Mouse (Mus musculus) midbrain, embryonic 13.5 days (tissue): ENCODE results near the gene Creb3l1. TPM values are rescaled to one million over a fixed set of nuclear protein-coding genes. Genes with fewer than 3 reads are reported as not detected.

Experiments used
- ATAC-seq: fragments of 200-750 bp; cut with Nextera tagmentation; 2 replicates; pipeline ENCODE4 v1.8.0; 2017; ENCODE audit warnings: mild to moderate bottlenecking, moderate TSS enrichment, moderate library complexity
- H3K27ac ChIP-seq: fragments of 300-500 bp; sonication (generic); 2 replicates; pipeline ENCODE4 v1.5.1; 2015; ENCODE audit warnings: inconsistent platforms, mild to moderate bottlenecking, moderate library complexity
- H3K27me3 ChIP-seq: fragments of 300-500 bp; sonication (generic); 2 replicates; pipeline ENCODE4 v1.6.1; 2015; ENCODE audit warnings: mild to moderate bottlenecking, inconsistent platforms
- H3K36me3 ChIP-seq: fragments of 300-500 bp; sonication (generic); 2 replicates; pipeline ENCODE4 v1.6.1; 2015; ENCODE audit warnings: mild to moderate bottlenecking, inconsistent platforms
- H3K4me1 ChIP-seq: fragments of 300-500 bp; sonication (generic); replicated peaks from 2 replicates; pipeline ENCODE4 v1.6.1; 2015; ENCODE audit warnings: inconsistent platforms
- H3K4me2 ChIP-seq: fragments of 300-500 bp; sonication (generic); replicated peaks from 2 replicates; pipeline ENCODE4 v1.6.1; 2015; ENCODE audit warnings: moderate library complexity, mild to moderate bottlenecking, inconsistent platforms
- H3K4me3 ChIP-seq: fragments of 300-500 bp; sonication (generic); replicated peaks from 2 replicates; pipeline ENCODE4 v1.5.1; 2015; ENCODE audit warnings: mild to moderate bottlenecking, inconsistent platforms
- H3K9ac ChIP-seq: fragments of 300-500 bp; sonication (generic); replicated peaks from 2 replicates; pipeline ENCODE4 v1.6.1; 2015; ENCODE audit warnings: mild to moderate bottlenecking, inconsistent platforms
- H3K9me3 ChIP-seq: fragments of 300-500 bp; sonication (generic); 2 replicates; pipeline ENCODE4 v1.6.1; 2016; ENCODE audit warnings: mild to moderate bottlenecking, inconsistent platforms
- WGBS: fragments of 180-500 bp; shearing (Covaris S2); methylation state at CpG from one replicate; pipeline ENCODE4 v1.1.7; 2015; 5-methylcytosine and 5-hydroxymethylcytosine counted together
- polyA plus RNA-seq: library from polyadenylated mRNA; unstranded; fragments of >200 nt; fragmentation: Nextera tagmentation; extraction: Ambion mirVana; gene quantifications from 2 replicates; pipeline ENCODE4 v1.2.1, GENCODE M21; 2015

Gene Creb3l1
- polyA plus RNA-seq, 1 experiment from 2014 or later: 1.2 TPM

- 81% methylated on average over 12 of the region's 12 CpGs for WGBS
- ATAC-seq: no peak
- no peaks in the 10 kb centered on the region for H3K36me3 ChIP-seq
- H3K27ac ChIP-seq: no peak overlapping the region
- no peaks in the 10 kb centered on the region for H3K9me3 ChIP-seq
- H3K9ac ChIP-seq: no peak overlapping the region
- no peak overlapping the region for H3K4me2 ChIP-seq
- H3K4me1 ChIP-seq: peaks cover 19% of the 10 kb centered on the region
- H3K27me3 ChIP-seq: peaks cover 17% of the 10 kb centered on the region
- no peak overlapping the region for H3K4me3 ChIP-seq
These were observed 12.6 kb downstream of the Creb3l1 start for GRCm38 (mm10) chr2:92011424-92012353.

GRCm38 (mm10) chr2:92008623-92009404 is 15.5 kb downstream of the Creb3l1 start:
- Histone ChIP-seq H3K4me3 (peak overlapping the region; percentile 53), H3K9me3 (no peaks in the 10 kb centered on the region), H3K4me1 (peaks cover 22% of the 10 kb centered on the region), H3K4me2 (peak overlapping the region; percentile 68), H3K27me3 (peaks cover 24% of the 10 kb centered on the region), H3K9ac (peak overlapping the region; percentile 56), H3K27ac (no peak overlapping the region), H3K36me3 (no peaks in the 10 kb centered on the region)
- WGBS: 4% methylated on average over 20 of the region's 20 CpGs
- ATAC-seq: peak; percentile 66; the same call in 1 of the 2 replicates

GRCm38 (mm10) chr2:92007933-92008622 is 16.2 kb downstream of the Creb3l1 start:
- Histone ChIP-seq H3K27ac (peak overlapping the region; percentile 59), H3K9ac (peak overlapping the region; percentile 62), H3K4me2 (peak overlapping the region; percentile 68), H3K9me3 (no peaks in the 10 kb centered on the region), H3K4me1 (peaks cover 22% of the 10 kb centered on the region), H3K4me3 (peak overlapping the region; percentile 53), H3K27me3 (peaks cover 24% of the 10 kb centered on the region), H3K36me3 (no peaks in the 10 kb centered on the region)
- WGBS: under 1% methylated on average over 34 of the region's 34 CpGs
- ATAC-seq: peak; percentile 99

- Histone ChIP-seq H3K4me1 (peaks cover 22% of the 10 kb centered on the region), H3K27me3 (peaks cover 20% of the 10 kb centered on the region), H3K9ac (peak overlapping the region; percentile 62), H3K4me3 (peak overlapping the region; percentile 53), H3K9me3 (no peaks in the 10 kb centered on the region), H3K36me3 (no peaks in the 10 kb centered on the region), H3K27ac (peak overlapping the region; percentile 59), H3K4me2 (peak overlapping the region; percentile 68)
- peak; percentile 17; the same call in 1 of the 2 replicates for ATAC-seq
- under 1% methylated on average over 28 of the region's 28 CpGs for WGBS
These were observed 17.1 kb downstream of the Creb3l1 start for GRCm38 (mm10) chr2:92006983-92007921.

- 40% methylated on average over 6 of the region's 6 CpGs for WGBS
- Histone ChIP-seq H3K4me1 (peaks cover 22% of the 10 kb centered on the region), H3K4me3 (0 out of 2 replicates have a peak overlapping the region, but pooled peaks have one; percentile 53), H3K36me3 (no peaks in the 10 kb centered on the region), H3K9me3 (no peaks in the 10 kb centered on the region), H3K27ac (no peak overlapping the region), H3K27me3 (peaks cover 15% of the 10 kb centered on the region), H3K4me2 (peak overlapping the region; percentile 68), H3K9ac (peak overlapping the region; percentile 62; the same call in 1 of the 2 replicates)
- ATAC-seq: no peak
These were observed 17.8 kb downstream of the Creb3l1 start for GRCm38 (mm10) chr2:92006491-92006890.

GRCm38 (mm10) chr2:92004617-92005016 is 19.7 kb downstream of the Creb3l1 start:
- Histone ChIP-seq H3K36me3 (no peaks in the 10 kb centered on the region), H3K4me2 (no peak overlapping the region), H3K27ac (no peak overlapping the region), H3K9ac (no peak overlapping the region), H3K9me3 (no peaks in the 10 kb centered on the region), H3K27me3 (peaks cover 12% of the 10 kb centered on the region; the same call in 1 of the 2 replicates), H3K4me1 (peaks cover 22% of the 10 kb centered on the region), H3K4me3 (no peak overlapping the region)
- WGBS: 81% methylated on average over 7 of the region's 7 CpGs
- no peak for ATAC-seq

- Histone ChIP-seq H3K4me1 (0 out of 2 replicates have a peak, but pooled peaks cover 3% of the 10 kb centered on the region), H3K9ac (no peak overlapping the region), H3K9me3 (no peaks in the 10 kb centered on the region), H3K4me3 (no peak overlapping the region), H3K27ac (no peak overlapping the region), H3K4me2 (no peak overlapping the region), H3K36me3 (no peaks in the 10 kb centered on the region), H3K27me3 (peaks cover 5% of the 10 kb centered on the region; the same call in 1 of the 2 replicates)
- 88% methylated on average over 16 of the region's 16 CpGs for WGBS
- no peak for ATAC-seq
These were observed 26.2 kb downstream of the Creb3l1 start for GRCm38 (mm10) chr2:91997905-91998608.

- no peaks in the 10 kb centered on the region for H3K9me3 ChIP-seq
- no peak overlapping the region for H3K27ac ChIP-seq
- H3K36me3 ChIP-seq: no peaks in the 10 kb centered on the region
- H3K4me2 ChIP-seq: no peak overlapping the region
- ATAC-seq: no peak
- H3K4me3 ChIP-seq: no peak overlapping the region
- H3K9ac ChIP-seq: no peak overlapping the region
- 0 out of 2 replicates have a peak, but pooled peaks cover 8% of the 10 kb centered on the region for H3K27me3 ChIP-seq
- 0 out of 2 replicates have a peak, but pooled peaks cover 3% of the 10 kb centered on the region for H3K4me1 ChIP-seq
- 89% methylated on average over 5 of the region's 5 CpGs for WGBS
These were observed 28.3 kb downstream of the Creb3l1 start for GRCm38 (mm10) chr2:91996006-91996405.

GRCm38 (mm10) chr2:91993409-91993808 is 30.9 kb downstream of the Creb3l1 start:
- no peaks in the 10 kb centered on the region for H3K9me3 ChIP-seq
- H3K4me1 ChIP-seq: 0 out of 2 replicates have a peak, but pooled peaks cover 3% of the 10 kb centered on the region
- ATAC-seq: peak; percentile 34; the same call in 1 of the 2 replicates
- H3K9ac ChIP-seq: no peak overlapping the region
- no peaks in the 10 kb centered on the region for H3K36me3 ChIP-seq
- 0 out of 2 replicates have a peak, but pooled peaks cover 8% of the 10 kb centered on the region for H3K27me3 ChIP-seq
- no peak overlapping the region for H3K4me2 ChIP-seq
- 50% methylated on average over 3 of the region's 3 CpGs for WGBS
- no peak overlapping the region for H3K4me3 ChIP-seq
- no peak overlapping the region for H3K27ac ChIP-seq

GRCm38 (mm10) chr2:91989750-91990149 is 34.6 kb downstream of the Creb3l1 start:
- no peak for ATAC-seq
- H3K4me3 ChIP-seq: no peak overlapping the region

More at GRCm38 (mm10) chr2:91989750-91990149, 34.6 kb downstream of the Creb3l1 start:
- H3K27ac ChIP-seq: no peak overlapping the region
- H3K4me1 ChIP-seq: peaks cover 6% of the 10 kb centered on the region; the same call in 1 of the 2 replicates
- H3K9me3 ChIP-seq: no peaks in the 10 kb centered on the region
- no peak overlapping the region for H3K4me2 ChIP-seq
- H3K27me3 ChIP-seq: peaks cover 16% of the 10 kb centered on the region
- no peak overlapping the region for H3K9ac ChIP-seq
- H3K36me3 ChIP-seq: no peaks in the 10 kb centered on the region
